Mouse (Mus musculus): ENCODE data around the gene Eif1ad.
"Not testable (repeated sequence)": the region's sequence is repeated elsewhere in the genome, so short reads cannot be mapped to it uniquely, and the experiment has no call there.

Gene Eif1ad

GRCm38 (mm10) chr19:5366175-5367052 is at the start of gene Eif1ad:
Eif1ad (plus strand) TSS chr19:5366741.
- DNase-seq: peak; percentile 96 to 97

- DNase-seq: peak in 1 of 2 experiments; percentile 18
Observed at GRCm38 (mm10) chr19:5323801-5324200, 42.7 kb upstream of the Eif1ad start.

GRCm38 (mm10) chr19:5327970-5328369 is 38.6 kb upstream of the Eif1ad start:
- DNase-seq: no peak

- no peak for DNase-seq
Observed at GRCm38 (mm10) chr19:5334741-5335140, 31.8 kb upstream of the Eif1ad start.

GRCm38 (mm10) chr19:5335441-5335840 is 31.1 kb upstream of the Eif1ad start, which contains the start of gene Catsper1:
Catsper1 (plus strand) TSS chr19:5335741.
- DNase-seq: no peak

- DNase-seq: peak; percentile 81 to 88
Observed at GRCm38 (mm10) chr19:5337975-5338374, 28.6 kb upstream of the Eif1ad start.

GRCm38 (mm10) chr19:5341360-5341759 is 25.2 kb upstream of the Eif1ad start:
- no peak for DNase-seq

- no peak for DNase-seq
Observed at GRCm38 (mm10) chr19:5345297-5346131, 21.0 kb upstream of the Eif1ad start.

- no peak for DNase-seq
Observed at GRCm38 (mm10) chr19:5348064-5348463, 18.5 kb upstream of the Eif1ad start.

GRCm38 (mm10) chr19:5348526-5349501 is 17.7 kb upstream of the Eif1ad start:
- peak; percentile 59 to 61 for DNase-seq

GRCm38 (mm10) chr19:5349502-5349873 is 17.1 kb upstream of the Eif1ad start, which contains the start of gene Cst6:
Cst6 (minus strand) TSS chr19:5349574.
- not testable (repeated sequence) for DNase-seq

- no peak for DNase-seq
Observed at GRCm38 (mm10) chr19:5353609-5354008, 12.9 kb upstream of the Eif1ad start.

- DNase-seq: no peak
Observed at GRCm38 (mm10) chr19:5356080-5356479, 10.5 kb upstream of the Eif1ad start.

- DNase-seq: no peak
Observed at GRCm38 (mm10) chr19:5362186-5362585, 4.4 kb upstream of the Eif1ad start.

GRCm38 (mm10) chr19:5364124-5364523 is 2.4 kb upstream of the Eif1ad start:
- no peak for DNase-seq

GRCm38 (mm10) chr19:5365751-5366150 is 790 bp upstream of the Eif1ad start:
- DNase-seq: peak in 1 of 2 experiments; percentile 47

- DNase-seq: no peak
Observed at GRCm38 (mm10) chr19:5367053-5367359, 465 bp downstream of the Eif1ad start, which contains the start of gene Banf1. Banf1 (minus strand) TSS chr19:5367168.

GRCm38 (mm10) chr19:5367455-5367854 is 914 bp downstream of the Eif1ad start:
- no peak for DNase-seq

GRCm38 (mm10) chr19:5370932-5371331 is 4.4 kb downstream of the Eif1ad start:
- DNase-seq: no peak

- no peak for DNase-seq
Observed at GRCm38 (mm10) chr19:5372724-5373123, 6.2 kb downstream of the Eif1ad start.

GRCm38 (mm10) chr19:5374177-5374576 is 7.6 kb downstream of the Eif1ad start:
- DNase-seq: no peak

GRCm38 (mm10) chr19:5374748-5375147 is 8.2 kb downstream of the Eif1ad start:
- no peak for DNase-seq

Measured in cerebellum, postnatal 14 days (tissue).